Mouse (Mus musculus) heart, adult 8-10 months (tissue): Measurements from ENCODE around the gene Uimc1. TPM values are rescaled to one million over a fixed set of nuclear protein-coding genes. Genes with fewer than 3 reads are reported as not detected.
A peak's percentile ranks its signal among the peaks of the same experiment; 100 is the strongest.

Source experiments
- DNase-seq: peaks from one replicate; pipeline ENCODE4 v3.0.0; 2022; ENCODE audit warnings: low spot score
- total RNA-seq, 4 experiments: library from RNA; stranded (reverse); gene quantifications; 2 replicates each; pipeline ENCODE4 v1.2.4; 2022

Uimc1 gene
- total RNA-seq, 4 experiments from 2014 or later = 15.6 to 21.3 (median 20.1) TPM

DNA sequence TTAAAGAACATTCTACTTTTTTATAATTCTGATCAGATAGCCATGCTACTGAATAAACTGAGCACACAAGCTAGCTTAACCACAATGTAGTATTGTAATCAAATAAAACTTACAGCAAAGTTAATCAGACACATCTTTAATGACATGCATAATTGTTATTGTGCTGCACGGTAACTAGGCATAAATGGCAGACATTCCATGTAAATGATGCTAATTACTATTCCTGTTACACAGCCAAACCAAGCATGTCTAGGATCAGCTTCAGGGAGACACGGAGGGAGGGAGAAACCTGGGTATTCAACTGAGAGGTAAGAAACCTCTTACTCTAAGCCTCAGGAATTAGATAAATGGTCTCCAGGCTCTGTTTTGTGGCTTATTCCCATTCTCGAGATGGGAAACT lies 52.4 kb downstream of the Uimc1 start:
- no peak for DNase-seq

DNA sequence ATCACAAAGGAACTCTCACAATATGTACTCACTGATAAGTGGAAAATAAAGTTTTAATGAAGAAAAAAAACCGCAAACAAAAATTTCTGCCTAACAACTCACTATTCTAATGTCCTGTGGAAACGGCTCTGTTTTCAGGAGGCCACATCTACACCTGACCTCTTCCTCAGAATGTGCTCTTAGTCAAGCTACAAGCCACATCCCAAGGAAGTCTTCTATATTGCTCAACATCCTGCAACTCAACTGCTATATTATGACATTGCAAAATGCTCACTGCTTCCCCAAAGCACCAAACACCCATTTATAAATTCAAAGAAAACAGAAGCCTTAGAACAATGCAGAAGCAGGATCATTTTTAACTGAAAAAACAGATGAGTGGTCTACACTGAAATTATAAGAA lies 60.1 kb downstream of the Uimc1 start:
- no peak for DNase-seq

GRCm38 (mm10) chr13:55024215-55024614 lies 75.9 kb downstream of the Uimc1 start:
- no peak for DNase-seq

DNA sequence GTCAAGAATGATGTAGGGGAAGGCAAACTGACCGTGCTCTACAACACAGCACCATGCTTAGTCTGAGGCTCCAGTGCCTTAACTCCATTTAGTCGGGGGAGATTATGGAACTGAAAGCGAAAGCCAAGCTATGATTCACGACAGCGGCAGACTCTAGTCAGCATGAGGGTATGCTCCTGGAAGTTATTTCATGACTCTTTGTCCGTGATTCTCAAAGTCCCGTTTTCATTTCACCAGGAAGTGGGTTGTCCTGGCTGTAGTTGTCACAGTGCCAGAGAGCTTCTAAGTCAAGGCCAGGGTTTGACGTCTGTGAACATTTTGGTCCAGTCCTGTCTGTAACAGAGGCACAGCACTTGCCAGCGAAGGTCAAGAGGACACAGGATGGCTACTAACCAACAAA lies 77.4 kb downstream of the Uimc1 start:
- DNase-seq = peak; percentile 38

GRCm38 (mm10) chr13:55022256-55022655 lies 77.8 kb downstream of the Uimc1 start:
- no peak for DNase-seq

DNA sequence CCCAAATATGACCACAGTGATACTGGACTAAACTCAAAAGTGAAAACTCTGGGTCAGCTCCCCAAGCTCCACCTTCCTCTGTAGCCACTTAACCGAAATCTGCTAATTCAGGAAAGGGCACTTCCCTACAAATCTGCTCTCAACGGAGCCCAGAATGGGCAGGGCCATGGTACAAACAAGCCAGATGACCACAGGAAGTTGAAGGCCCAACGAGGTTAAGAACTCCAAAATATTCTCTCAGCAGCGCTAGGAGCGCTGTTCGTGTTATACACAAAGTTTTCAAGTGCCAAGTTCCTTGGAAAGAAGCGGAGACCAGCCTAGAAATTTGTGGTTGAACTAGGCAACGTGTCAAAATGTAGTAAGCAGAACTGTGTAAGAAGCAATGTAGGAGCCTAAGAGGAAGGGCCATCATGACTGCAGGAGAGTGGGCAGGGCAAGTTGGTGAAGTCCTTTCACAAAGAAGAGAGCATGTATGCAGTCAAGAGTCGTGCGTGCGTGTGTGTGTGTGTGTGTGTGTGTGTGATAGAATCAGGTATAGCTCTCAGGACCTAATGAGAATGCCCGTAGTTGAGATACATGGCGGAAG lies 78.8 kb downstream of the Uimc1 start, which contains the start of gene Hk3:
Hk3 (minus strand) TSS at position 192 of the 586 bp plus-strand sequence.
- DNase-seq = peak; percentile 21

- no peak for DNase-seq
Measured at GRCm38 (mm10) chr13:55020051-55020450, 80.0 kb downstream of the Uimc1 start.

DNA sequence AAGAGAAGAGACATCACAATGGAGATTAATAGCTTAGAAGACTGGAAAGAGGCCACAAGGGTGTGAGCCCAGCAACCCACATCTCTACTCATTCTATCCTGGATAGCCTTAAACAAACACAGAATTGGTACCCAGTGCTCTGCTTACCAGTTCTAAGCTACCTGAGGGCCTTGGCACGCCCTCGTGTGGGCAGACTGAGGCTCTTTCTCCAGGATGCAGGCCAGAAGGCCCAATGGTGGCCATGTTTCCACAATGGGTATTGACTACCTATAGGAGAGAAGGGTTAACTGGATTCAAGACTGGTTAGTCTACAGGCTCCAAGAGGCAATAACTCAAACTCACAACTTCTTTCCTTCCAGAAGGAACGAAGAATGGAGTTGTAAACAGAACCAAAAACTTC lies 80.9 kb downstream of the Uimc1 start:
- no peak for DNase-seq

- DNase-seq = no peak
Measured at GRCm38 (mm10) chr13:55018700-55019099, 81.4 kb downstream of the Uimc1 start.

- DNase-seq = no peak
Measured at GRCm38 (mm10) chr13:55017898-55018599, 82.1 kb downstream of the Uimc1 start.

DNA sequence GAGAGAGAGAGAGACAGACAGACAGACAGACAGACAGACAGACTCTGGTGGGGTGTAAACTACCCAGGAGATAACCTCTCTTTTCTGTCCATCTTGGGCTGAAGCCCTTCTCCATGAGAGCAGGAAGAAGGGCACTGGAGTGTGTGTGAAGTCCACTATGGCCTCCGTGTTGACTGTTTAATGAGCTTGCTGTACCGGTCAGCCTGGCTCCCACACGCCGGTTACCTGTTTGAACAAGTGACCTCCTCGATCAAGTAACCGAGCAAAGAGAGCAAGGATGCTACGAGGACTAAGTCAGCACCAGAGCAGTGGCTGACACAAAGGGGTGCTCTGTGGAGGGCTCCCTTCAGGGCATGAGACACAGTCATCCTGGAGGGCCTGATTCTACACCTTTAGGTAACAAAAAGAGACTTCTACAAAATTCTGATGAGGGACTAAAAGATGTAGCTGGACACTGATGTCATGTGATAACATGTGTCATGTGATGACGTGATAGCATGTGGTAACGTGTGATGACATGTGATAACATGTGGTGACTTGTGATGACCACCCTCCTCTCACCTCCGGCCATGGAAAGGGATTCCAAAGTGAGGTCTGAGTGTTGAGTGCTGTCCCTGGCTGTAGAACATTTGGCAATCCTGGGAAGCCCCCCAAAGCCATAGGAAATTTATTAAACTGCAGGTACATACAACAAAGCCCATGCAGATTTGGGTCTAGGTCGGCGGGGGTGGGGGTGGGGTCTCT lies 82.8 kb downstream of the Uimc1 start:
- DNase-seq = no peak

DNA sequence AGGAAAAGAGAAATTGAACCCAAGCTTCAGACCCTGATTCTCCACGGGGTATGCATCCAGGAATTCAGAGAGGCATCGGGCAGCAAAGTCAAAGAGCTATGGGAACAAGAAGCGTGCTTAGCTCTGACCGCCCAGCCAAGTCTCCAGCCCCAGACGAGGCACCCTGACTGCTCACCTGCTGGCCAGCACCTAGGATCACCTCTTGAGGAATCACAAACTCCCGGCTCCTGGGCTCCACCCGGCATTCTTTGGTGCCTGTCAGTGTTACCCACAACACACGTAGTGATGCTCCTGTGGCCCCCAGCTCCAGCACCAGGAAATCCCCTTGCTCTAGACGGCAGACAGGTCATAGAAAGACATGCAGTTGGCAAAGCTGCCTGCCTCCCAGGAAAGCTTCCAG lies 85.6 kb downstream of the Uimc1 start:
- no peak for DNase-seq

- no peak for DNase-seq
Measured at GRCm38 (mm10) chr13:55013702-55014344, 86.3 kb downstream of the Uimc1 start.

DNA sequence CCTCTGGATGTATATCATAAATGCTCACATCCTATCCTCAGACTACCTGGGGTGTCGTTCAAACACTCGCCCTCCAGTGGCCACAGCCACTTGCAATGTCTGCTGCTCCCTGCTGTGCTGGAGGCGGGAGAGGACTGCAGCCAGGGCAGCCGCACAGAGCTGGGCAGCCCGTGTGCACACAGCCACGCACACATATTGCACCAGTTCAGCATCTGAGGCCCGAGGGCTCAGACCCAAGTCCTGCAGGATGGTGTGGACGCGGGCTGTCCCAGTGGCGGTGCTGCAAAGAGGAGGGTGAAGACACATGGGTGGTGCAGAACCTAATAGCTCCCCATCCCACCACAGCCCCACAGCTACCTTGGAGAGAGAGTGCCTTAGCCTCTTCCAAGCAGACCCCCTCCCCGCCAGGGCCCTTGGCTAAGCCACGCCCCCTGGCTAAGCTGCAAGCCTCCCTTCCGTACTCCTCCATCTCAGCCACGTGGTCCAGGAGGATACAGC lies 88.1 kb downstream of the Uimc1 start:
- no peak for DNase-seq

DNA sequence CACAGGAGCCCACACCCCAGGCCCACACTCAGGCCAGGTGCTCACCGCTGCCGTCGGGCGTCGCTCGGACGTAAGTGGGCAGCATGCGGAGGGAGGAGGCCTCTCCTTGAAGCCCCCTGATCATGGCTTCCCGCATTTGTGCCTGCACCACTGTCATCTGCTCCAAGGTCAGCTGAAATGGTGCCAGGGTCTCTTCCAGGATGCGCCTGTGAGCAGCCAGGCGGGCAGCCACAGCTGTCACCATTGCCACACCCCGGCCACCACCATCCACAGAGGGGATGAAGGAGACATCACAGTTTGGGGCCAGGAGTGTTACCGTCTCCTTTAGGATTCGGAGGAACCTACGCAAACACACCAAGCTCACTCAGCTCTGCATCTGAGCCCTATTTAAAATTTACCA lies 89.0 kb downstream of the Uimc1 start:
- DNase-seq = no peak

GRCm38 (mm10) chr13:55008589-55008988 lies 91.5 kb downstream of the Uimc1 start:
- no peak for DNase-seq

DNA sequence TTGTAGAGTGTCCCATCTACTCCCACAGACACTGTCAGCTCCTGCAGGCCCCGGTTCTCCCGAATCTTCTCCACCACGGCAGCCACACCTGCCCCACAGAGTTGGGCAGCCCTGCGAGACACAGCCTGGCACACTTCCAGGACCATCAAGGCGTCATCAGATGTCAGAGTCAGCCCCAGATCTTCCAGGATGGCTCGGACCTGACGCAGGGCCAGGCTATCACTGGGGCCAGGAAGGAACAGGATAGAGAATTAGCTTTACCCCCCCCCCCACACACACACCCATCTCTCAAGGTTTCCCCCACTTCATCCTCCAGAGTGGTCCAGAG lies 93.7 kb downstream of the Uimc1 start:
- DNase-seq = no peak

DNA sequence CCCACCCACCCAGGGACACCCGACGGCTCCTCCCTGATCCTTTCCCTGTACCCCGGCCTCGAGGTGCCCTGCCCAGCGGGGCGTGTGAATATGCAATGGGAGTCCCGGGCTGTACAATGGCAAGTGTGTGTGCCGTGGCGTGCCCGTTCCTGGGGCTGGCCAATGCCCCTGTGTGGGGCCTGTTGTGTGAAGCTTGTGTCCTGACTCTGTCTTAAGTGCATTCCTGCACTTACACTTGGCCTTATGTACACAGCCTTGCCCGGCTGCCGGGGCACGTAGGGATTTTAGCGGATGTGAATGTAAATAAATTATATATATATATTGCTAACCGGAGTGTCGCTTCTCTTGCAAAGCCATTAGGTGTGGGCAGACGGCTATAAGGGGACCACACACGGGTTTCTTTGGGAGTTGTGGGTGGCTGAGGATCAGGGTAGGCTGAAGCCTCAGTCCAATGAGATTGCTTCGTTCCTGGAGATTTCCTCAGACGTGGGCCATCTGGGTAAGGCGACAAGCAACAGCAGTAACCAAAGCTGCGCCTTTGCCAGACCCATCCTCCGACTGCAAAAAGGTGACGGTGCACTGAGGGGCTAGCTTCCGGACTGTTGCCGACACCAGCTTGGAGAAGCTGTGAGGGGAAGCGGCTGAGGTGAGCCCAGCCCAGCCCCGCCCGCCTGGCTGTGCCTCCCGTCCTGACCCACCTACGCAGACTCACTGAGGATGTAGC lies 94.2 kb downstream of the Uimc1 start:
- DNase-seq = no peak

DNA sequence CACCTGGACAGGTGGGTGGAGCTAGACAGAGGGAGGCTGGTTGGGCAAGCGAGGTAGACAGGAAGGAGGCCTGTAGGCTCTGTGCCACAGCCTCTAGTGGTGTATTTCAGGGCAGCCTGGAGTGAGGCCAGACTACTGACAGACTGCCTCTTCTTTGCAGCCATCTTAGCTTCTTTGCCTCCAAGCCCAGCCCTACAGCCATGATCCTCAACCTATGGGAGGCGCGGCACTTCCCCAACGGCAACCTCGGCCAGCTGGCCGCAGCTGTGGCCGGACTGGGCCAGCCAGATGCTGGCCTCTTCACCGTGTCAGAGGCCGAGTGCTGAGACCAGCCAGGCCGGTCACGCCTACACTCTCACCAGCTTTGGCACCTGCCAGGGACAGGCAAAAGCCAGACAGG lies 95.5 kb downstream of the Uimc1 start:
- no peak for DNase-seq

- no peak for DNase-seq
Measured at GRCm38 (mm10) chr13:55002090-55002489, 98.0 kb downstream of the Uimc1 start.

- DNase-seq = no peak
Measured at GRCm38 (mm10) chr13:55000433-55000832, 99.7 kb downstream of the Uimc1 start.

- DNase-seq = no peak
Measured at GRCm38 (mm10) chr13:54997568-54997967, 102.5 kb downstream of the Uimc1 start.
